Mouse (Mus musculus): ENCODE data around the gene Xpc.
A peak's percentile ranks its signal among the peaks of the same experiment; 100 is the strongest.

The Xpc gene

DNA sequence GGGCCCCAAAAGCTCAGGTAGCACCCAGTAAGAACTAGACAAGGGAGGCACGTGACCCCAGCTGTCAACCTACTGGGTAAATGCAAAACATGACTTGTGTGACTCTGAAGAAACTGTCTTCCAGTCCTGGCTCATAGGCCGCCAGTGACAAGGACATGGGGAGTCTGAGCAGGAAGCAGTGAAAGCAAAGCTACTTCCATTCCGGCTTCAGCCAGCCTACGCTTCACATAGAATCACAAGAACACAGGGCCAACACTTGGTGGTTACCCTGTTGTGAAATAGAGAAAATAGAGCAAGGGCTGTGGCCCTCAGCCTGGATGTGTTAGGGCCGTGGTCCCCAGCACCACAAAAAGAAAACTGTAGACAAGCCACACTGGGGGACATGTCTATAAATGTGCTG lies 7.1 kb upstream of the Xpc start:
- no peak for DNase-seq

DNA sequence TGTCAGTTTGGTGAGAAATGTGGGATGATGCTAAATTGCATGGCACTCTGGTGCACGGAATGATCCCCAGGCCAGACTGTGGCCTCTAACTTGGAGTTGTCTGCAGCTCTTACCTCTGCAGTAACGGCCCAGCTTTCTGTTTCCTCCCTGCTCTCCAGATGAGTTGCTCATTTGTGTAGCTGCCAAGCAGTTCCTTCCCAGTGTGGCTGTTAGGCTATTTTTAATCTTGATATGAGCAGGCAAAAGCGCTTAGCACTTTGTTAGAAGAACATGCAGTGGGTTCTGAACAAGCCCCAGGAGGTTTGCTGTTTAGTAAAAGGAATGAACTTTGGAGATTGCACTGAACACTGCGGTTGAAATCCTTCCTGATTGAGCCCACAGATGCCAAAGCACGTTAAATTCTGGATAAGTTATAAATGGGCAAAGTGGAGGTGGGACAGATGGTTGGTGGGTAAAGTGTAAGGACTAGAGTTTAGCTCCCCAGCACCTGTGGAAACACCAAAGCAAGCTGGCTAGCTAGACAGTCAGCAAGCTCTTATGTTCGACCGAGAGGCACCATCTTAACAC lies 2.8 kb upstream of the Xpc start:
- no peak for DNase-seq

DNA sequence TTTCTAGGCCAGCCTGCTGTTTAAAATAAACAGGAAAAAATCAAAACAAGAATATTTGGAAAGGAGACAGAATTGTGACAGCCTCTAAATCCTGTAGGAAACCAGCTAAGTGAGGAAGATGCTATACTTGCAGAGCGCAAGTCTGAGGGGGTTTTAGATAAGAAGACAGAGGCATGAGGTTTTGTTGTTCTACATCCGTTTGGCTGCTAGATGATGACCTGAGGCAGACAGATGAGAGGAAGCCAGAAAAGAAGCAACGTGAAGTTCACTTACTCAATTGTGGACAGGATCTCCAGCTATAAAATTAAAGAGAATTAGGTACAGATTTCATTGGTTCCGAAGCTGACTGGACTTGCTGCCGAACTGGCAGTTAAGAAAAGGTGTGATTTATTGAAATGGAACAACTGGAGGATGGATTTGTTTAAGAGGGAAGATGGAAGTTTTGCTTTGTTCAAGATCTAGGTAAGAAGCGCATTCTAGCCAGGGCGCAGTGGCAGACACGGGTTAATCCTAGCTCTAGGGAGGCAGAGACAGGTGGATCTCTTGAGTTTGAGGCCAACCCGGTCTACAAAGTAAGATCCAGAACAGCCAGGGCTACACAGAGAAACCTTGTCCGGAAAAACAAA lies 838 bp downstream of the Xpc start:
- no peak for DNase-seq

GRCm38 (mm10) chr6:91514135-91514534 lies 1.6 kb downstream of the Xpc start:
- no peak for DNase-seq

- no peak for DNase-seq
These were observed 5.5 kb downstream of the Xpc start for GRCm38 (mm10) chr6:91510211-91510610.

- peak; percentile 63 to 91 for DNase-seq
These were observed 6.4 kb downstream of the Xpc start for GRCm38 (mm10) chr6:91509326-91509725.

GRCm38 (mm10) chr6:91508041-91508440 lies 7.6 kb downstream of the Xpc start:
- no peak for DNase-seq

DNA sequence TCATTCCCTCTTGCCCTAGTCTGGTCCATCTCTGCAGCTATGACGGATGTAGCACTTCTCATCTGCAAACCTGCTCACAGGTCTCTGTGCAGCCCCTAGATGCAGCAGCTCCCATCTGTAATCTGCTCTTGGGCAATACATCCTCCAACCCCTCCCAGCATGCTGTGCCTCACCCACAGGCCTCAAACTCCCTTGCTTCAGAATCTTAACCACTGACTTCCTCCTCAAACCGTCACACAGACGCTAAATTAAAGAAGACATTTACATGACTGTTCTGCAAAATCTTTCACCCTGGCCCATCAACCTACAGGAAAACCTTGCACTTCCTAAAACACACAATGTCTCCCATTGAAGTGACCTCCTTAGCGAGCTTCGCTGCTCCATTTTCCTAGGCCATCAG lies 9.7 kb downstream of the Xpc start:
- no peak for DNase-seq

GRCm38 (mm10) chr6:91503302-91503701 lies 12.4 kb downstream of the Xpc start:
- DNase-seq: no peak

DNA sequence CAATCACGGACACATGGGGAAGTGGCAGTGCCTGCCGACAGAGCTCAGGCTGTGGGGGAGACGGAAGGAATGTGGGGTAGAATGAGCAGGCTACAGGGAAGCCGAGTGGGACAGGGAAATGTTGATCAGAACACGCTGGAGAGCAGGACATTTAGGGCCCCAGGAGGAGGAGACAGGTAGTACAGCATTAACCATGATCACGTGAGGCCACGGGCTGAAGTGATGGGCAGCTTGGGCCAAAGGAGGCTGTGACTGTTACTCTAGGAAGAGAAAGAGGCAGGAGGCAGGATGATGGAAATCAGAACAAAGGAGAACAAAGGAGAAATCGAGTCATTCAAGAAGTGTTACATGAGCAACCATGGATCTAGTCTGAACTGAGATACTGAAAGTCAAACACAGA lies 21.2 kb downstream of the Xpc start:
- DNase-seq: peak; percentile 51 to 55

- DNase-seq: no peak
These were observed 22.6 kb downstream of the Xpc start for GRCm38 (mm10) chr6:91493053-91493452.

- no peak for DNase-seq
These were observed 24.7 kb downstream of the Xpc start for GRCm38 (mm10) chr6:91491004-91491403.

GRCm38 (mm10) chr6:91489872-91490271 lies 25.8 kb downstream of the Xpc start:
- DNase-seq: no peak

DNA sequence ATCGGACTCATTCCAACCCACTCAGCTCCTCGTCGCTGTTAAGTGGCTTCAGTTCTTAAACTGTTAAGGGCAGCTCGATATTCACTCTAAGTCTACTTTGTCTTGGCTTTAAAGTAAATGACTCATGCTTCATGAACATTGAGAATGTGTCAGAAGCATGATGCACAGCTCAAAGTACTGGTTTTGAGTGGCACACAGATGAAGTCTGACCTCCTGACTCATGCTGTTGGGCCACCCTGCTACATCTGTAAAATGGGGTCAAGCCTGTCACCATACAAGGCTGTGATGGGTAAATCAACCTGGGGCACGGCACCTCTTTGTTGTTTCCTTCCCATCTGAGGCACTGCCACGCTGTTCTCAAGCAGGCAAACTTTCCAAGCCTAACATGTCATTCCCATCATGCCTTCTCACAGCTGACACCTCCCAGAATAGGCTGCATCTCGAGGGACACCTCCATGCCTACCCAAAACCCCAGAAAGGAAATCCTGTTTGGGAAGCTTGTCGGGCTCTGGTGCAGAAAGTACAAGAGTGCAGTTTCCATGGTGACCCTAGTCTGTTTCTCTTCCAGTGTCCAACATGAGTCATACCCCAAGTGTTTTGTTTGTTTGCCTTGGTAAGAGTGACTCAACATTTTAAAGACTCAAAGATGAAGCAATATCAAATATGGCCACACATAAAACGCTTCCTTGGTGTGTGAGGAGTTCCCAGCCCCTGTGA lies 27.0 kb downstream of the Xpc start:
- peak; percentile 18 to 75 for DNase-seq

DNA sequence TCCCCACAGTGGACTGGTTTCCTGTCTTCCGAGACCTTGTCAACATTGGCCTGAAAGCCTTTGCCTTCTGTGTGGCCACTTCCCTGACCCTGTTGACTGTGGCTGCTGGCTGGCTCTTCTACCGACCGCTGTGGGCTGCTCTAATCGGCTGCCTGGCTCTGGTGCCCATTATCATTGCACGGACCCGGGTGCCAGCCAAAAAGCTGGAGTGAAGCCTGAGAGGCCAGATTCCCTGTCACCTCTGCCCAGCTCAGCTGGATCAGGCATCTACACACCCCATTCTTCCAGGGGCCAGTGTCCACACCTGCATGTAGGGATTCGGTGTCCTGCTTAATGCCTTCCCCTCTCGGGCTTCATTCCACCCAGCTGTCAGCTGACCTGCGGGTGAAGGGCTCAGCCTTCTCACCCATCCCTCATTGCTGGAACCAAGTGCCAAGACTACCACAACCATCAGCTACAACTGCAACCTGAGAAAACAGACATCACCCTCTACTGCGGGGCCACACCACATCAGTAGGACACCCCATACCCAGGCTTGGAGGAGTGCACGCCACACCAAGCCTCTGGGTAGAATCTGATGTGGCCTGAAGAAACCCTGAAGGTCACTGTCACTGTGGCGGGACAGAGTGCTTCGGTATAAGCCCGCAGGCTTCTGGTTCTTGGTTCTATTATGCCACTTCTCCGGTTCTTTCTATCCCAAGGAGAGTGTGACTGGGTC lies 28.8 kb downstream of the Xpc start:
- DNase-seq: no peak

DNA sequence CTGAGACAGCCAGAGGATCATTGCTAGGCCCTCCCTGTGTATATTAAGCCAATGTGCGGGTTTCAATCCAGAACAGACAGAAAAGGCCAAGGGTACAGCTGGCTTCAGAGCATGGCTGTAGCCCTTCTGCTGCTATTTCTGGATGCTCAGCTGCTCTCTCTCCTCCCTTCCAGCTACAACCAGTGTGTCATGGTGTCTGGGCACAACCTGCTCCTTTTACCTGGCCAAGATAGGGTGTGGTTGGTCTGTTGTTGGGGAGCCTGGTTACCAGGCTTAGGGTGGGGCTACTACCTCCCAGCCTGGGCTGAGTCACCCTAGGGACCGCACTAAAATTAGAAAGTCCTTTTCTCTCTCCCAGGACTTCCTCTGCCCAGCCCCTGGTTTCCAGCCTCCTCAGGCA lies 32.3 kb downstream of the Xpc start:
- DNase-seq: no peak

DNA sequence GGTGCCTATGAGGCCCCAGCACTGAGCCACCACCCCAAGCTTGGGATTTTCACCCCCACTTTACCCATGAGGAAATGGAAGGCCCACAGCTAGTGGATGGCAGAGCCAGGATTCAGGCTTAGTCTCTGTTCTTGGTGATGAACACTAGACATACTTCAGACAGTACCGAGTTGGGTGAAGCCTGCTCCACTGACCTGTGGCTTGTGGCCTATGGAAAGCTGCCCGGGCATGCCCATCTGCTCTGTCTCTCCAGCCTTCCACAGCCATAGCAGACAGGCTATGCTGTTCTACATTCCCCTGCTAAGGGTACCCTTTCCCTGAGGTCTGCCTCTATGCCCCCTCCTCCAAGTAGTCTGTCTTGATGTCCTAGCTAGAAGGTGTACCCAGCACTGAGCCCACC lies 39.1 kb downstream of the Xpc start:
- DNase-seq: no peak

DNA sequence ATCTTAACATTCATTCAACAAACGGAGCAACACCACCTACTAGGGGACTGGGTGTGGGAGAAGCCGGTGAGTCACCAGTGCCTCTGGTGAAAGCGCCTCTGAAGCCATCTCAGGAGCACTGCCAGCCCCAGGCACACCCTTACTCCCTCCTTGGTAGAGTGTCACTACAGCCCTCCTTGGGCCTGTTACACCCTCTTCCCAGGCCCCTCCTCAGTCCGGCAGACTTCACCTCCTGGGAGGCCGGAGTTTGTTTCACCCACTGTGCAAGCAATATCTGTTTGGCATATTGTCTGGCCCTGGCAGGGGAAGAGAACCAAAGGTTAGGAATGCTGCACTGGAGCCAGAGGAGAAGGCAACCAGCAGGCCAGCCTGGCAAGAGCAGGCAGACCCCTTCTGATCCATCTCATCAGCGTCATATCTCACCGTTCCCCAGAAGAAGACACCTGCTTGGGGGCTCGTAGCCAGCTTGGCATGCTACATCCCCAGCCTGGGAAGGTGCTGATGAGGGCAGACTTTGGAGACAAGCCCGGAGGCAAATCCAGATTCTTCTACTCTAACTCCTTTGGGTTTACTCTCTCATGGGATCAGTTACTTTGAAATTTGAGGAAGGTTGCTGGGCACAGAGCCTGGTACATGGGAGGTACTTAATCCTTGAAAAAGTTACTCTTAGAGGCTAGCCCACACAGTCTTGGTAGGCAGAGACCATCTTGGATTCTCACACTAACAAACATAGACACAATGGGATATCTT lies 41.1 kb downstream of the Xpc start:
- no peak for DNase-seq

- DNase-seq: peak; percentile 14 to 34
These were observed 41.8 kb downstream of the Xpc start for GRCm38 (mm10) chr6:91473805-91474440.

GRCm38 (mm10) chr6:91472868-91473804 lies 42.6 kb downstream of the Xpc start, which contains the start of the genes Chchd4 and Tmem43:
TSS of gene Chchd4 (minus strand) at chr6:91473546.
TSS of gene Tmem43 (plus strand) at chr6:91473703.
- DNase-seq: peak; percentile 99 to 100

GRCm38 (mm10) chr6:91472319-91472718 lies 43.4 kb downstream of the Xpc start:
- DNase-seq: peak in 1 of 2 experiments; percentile 24
